Mouse (Mus musculus) 3T3-L1 (cell line): ENCODE data around the gene Tas2r114.
A peak's percentile ranks its signal among the peaks of the same experiment; 100 is the strongest.

ENCODE experiments used
- DNase-seq: peaks from one replicate; pipeline ENCODE4 v3.0.0-alpha.2; 2015; ENCODE audit warnings: low read depth, low spot score

Tas2r114 gene

DNA sequence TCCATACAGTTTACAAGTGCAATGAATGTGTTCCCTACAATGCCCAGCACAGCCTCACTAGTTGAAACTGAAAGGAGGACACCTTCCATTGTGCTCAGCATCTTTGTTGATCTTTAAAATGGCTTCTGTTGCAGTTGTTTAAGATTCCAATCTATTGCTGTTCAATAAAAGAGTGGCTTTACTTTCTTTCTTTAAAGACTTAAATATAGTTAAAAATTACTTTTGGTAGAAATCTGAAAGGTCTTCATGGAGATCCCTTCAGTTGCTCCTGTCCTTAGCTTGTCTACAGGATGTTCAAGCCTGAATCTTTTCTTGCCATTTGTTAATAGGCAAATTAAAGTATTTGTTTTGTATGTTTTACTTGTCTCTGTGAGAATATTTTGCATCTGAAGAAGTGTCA is at the start of gene Tas2r114:
TSS of gene Tas2r114 (minus strand) at position 101 of the 400 bp plus-strand sequence.
- no peak for DNase-seq

GRCm38 (mm10) chr6:131712803-131713202 is 22.9 kb upstream of the Tas2r114 start:
- DNase-seq = peak; percentile 57

DNA sequence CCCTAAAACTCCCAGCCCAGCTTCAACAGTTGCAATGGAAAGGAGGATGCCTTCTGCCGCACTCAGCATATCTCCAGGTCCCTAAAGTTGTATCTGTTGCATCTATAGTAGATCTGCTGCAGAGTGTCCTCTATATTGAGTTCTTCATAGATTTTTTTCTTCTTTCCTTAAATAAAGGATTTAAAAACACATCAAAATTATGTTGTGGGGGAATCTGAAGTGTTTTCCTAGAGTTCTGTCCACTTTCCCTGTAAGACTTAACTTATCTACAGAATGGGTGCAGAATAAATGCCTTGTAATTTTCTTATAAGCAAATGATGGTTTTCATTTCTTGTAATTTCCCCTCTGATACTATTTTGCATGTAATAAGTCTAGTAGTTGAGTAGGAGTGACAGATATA is 2.5 kb downstream of the Tas2r114 start, which contains the start of gene Tas2r105:
TSS of gene Tas2r105 (minus strand) at position 101 of the 400 bp plus-strand sequence.
- DNase-seq = no peak

DNA sequence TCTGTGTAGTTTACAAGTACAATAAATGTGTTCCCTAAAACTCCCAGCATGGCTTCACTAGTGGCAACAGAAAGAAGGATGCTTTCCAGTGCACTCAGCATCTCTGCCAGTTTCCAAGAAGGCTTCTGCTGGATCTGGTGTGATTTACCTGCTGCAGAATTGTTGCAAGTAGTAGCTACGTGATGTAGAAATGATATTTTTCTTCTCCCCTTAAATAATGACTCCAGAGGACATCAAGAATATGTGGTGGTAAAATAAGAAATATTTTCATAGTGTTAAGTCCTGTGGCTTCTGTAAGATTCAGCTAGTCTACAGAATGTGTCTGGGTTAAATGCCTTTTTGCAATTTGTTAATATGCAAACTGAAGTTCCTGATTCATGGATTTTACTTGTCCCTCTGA is 4.2 kb downstream of the Tas2r114 start, which contains the start of gene Tas2r104:
TSS of gene Tas2r104 (minus strand) at position 101 of the 400 bp plus-strand sequence.
- DNase-seq = no peak

DNA sequence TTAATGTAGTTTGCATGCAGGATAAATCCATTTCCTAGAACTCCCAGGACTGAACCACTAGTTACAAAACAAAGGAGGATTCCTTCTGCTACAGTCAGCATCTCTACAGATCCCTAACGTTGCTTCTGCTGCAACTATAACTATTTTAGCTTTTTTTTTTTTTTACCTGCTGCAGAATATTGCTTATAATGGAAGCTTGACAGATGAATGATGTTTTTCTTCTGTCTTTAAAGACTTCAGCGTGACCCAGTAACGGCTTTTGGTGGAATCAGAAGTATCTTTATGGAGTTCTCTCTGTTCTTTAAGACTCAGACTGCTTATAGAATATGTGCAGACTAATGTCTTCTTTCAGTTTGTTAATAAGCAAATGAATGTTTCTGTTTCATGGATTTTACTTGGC is 11.1 kb downstream of the Tas2r114 start, which contains the start of gene Tas2r106:
TSS of gene Tas2r106 (minus strand) at position 101 of the 400 bp plus-strand sequence.
- DNase-seq = no peak

GRCm38 (mm10) chr6:131660049-131660448 is 29.8 kb downstream of the Tas2r114 start, which contains the start of gene Tas2r107:
TSS of gene Tas2r107 (minus strand) at chr6:131660149.
- DNase-seq = no peak
